Mouse (Mus musculus) thymus, adult 2 months (tissue): ENCODE results near the gene Flywch2. TPM values are rescaled to one million over a fixed set of nuclear protein-coding genes. Genes with fewer than 3 reads are reported as not detected.

ENCODE experiments used
- DNase-seq: peaks from one replicate; pipeline ENCODE4 v3.0.0; 2021
- H3K27ac ChIP-seq: fragments of 200-500 bp; 2 replicates; pipeline ENCODE4 v1.5.1; 2012; ENCODE audit warnings: low read length, control low read depth; ENCODE audit not compliant: control insufficient read depth, insufficient read depth
- H3K27me3 ChIP-seq: fragments of 200-500 bp; 2 replicates; pipeline ENCODE4 v1.6.1; 2012; ENCODE audit warnings: mild to moderate bottlenecking, low read length, moderate library complexity, mixed read lengths; ENCODE audit not compliant: control insufficient read depth, insufficient read depth
- H3K36me3 ChIP-seq: fragments of 200-500 bp; 2 replicates; pipeline ENCODE4 v1.6.1; 2012; ENCODE audit warnings: mild to moderate bottlenecking, low read length, moderate library complexity; ENCODE audit not compliant: control insufficient read depth, insufficient read depth
- H3K4me1 ChIP-seq: fragments of 200-500 bp; replicated peaks from 2 replicates; pipeline ENCODE4 v1.6.1; 2012; ENCODE audit warnings: low read length; ENCODE audit not compliant: control insufficient read depth, insufficient read depth
- H3K4me3 ChIP-seq: fragments of 200-500 bp; 2 replicates; pipeline ENCODE4 v1.5.1; 2012; ENCODE audit warnings: mild to moderate bottlenecking, low read length, control low read depth, moderate library complexity; ENCODE audit not compliant: control insufficient read depth, insufficient read depth
- CTCF ChIP-seq: fragments of 200-500 bp; IDR thresholded peaks from 2 replicates; pipeline ENCODE4 v1.5.1; 2012; ENCODE audit warnings: mild to moderate bottlenecking, control low read depth, low read length, moderate library complexity, borderline replicate concordance; ENCODE audit not compliant: control insufficient read depth, poor library complexity, insufficient read depth; ENCODE audit errors: extremely low read depth
- POLR2A ChIP-seq: fragments of 200-500 bp; IDR thresholded peaks from 2 replicates; pipeline ENCODE4 v1.6.1; 2012; ENCODE audit warnings: mild to moderate bottlenecking, low read length, control low read depth, moderate library complexity; ENCODE audit not compliant: control insufficient read depth, poor library complexity, insufficient read depth; ENCODE audit errors: extremely low read depth
- WGBS: fragments of 180-500 bp; shearing (Covaris S2); methylation state at CpG from one replicate; pipeline ENCODE4 v1.1.7; 2018; 5-methylcytosine and 5-hydroxymethylcytosine counted together
- polyA plus RNA-seq: library from polyadenylated mRNA; depleted of rRNA; stranded (reverse); fragments of >200 nt; gene quantifications from 2 replicates; pipeline ENCODE4 v1.2.3, GENCODE M21; 2012

Gene Flywch2
- polyA plus RNA-seq, 1 experiment, result 4.0 TPM

DNA sequence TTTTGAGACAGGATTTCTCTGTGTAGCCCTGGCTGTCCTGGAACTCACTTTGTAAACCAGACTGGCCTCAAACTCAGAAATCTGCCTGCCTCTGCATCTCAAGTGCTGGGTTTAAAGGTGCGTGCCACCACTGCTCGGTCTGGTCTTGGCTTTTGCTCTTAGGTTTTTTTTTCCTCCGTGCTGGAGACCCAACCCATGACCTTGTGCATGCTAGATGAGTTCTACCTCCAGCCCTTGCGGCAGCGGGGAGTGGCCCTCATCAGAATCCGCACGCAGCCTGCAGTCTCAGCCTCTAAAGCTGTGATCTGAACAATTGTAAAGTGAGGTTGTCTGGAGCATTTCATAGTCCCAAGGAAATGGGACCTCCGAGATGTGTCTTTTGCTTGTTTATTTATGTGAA, 9.4 kb upstream of the Flywch2 start:
- H3K36me3 ChIP-seq, result no peaks in the 10 kb centered on the region
- 98% methylated on average over 8 of the region's 8 CpGs for WGBS
- H3K4me1 ChIP-seq, result peaks cover 11% of the 10 kb centered on the region
- no peak overlapping the region for H3K4me3 ChIP-seq
- DNase-seq, result no peak
- no peaks in the 10 kb centered on the region for H3K27me3 ChIP-seq
- TF ChIP-seq POLR2A, result no peak
- TF ChIP-seq CTCF, result no peak
- H3K27ac ChIP-seq, result no peak overlapping the region

GRCm38 (mm10) chr17:23791079-23791357, 5.1 kb upstream of the Flywch2 start:
- peak; percentile 29 for DNase-seq
- Histone ChIP-seq H3K4me3 (peak overlapping the region; percentile 83), H3K36me3 (no peaks in the 10 kb centered on the region), H3K27me3 (no peaks in the 10 kb centered on the region), H3K4me1 (peaks cover 13% of the 10 kb centered on the region), H3K27ac (no peak overlapping the region)
- TF ChIP-seq POLR2A (no peak), CTCF (no peak)
- WGBS, result 2% methylated on average over 2 of the region's 2 CpGs

- Histone ChIP-seq H3K27ac (no peak within 1 kb of the TSS), H3K4me1 (peaks cover 18% of the 10 kb centered on the region), H3K36me3 (no peaks in the 10 kb centered on the region), H3K4me3 (peak within 1 kb of the TSS; percentile 83), H3K27me3 (no peaks in the 10 kb centered on the region)
- peak; percentile 50 for DNase-seq
- no peak for TF ChIP-seq CTCF
- TF ChIP-seq POLR2A, result peak; percentile 76
- WGBS, result 3% methylated on average over 29 of the region's 29 CpGs
Observed at GRCm38 (mm10) chr17:23790269-23791078, 4.6 kb upstream of the Flywch2 start, which contains the start of gene Srrm2. Srrm2 (plus strand) TSS chr17:23790532.

- Histone ChIP-seq H3K27me3 (no peaks in the 10 kb centered on the region), H3K36me3 (no peaks in the 10 kb centered on the region), H3K27ac (no peak overlapping the region), H3K4me1 (peaks cover 21% of the 10 kb centered on the region), H3K4me3 (no peak overlapping the region)
- WGBS, result 42% methylated on average over 8 of the region's 8 CpGs
- no peak for DNase-seq
- no peak for TF ChIP-seq CTCF
- no peak for TF ChIP-seq POLR2A
Observed at GRCm38 (mm10) chr17:23789749-23790268, 3.9 kb upstream of the Flywch2 start.

- H3K27ac ChIP-seq, result no peak overlapping the region
- WGBS, result 94% methylated on average over 4 of the region's 4 CpGs
- H3K4me1 ChIP-seq, result peaks cover 21% of the 10 kb centered on the region
- H3K36me3 ChIP-seq, result no peaks in the 10 kb centered on the region
- H3K4me3 ChIP-seq, result no peak overlapping the region
- DNase-seq, result no peak
- TF ChIP-seq POLR2A (no peak), CTCF (no peak)
- H3K27me3 ChIP-seq, result no peaks in the 10 kb centered on the region
Observed at GRCm38 (mm10) chr17:23788973-23789372, 3.1 kb upstream of the Flywch2 start.

DNA sequence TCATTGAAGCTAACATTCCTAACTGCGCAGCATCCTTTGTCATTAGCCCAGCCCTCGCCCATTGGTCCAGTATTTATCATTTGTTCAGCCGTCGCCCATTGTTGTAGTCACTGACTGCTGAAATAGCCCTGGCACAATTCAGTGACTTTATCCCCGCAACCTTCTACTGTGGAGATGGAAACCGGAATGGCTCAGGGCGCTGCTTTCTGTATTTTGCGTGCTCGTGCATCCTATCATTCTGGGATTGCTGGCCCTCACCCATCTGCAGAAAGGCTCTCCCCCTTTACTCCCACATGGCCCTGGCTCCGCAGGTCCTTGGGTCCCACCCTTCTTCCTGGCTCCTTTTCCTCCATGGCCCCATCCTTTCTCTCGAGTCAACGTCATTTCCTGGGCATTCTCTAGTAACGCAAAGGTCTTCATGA, 640 bp upstream of the Flywch2 start:
- WGBS, result 71% methylated on average over 13 of the region's 13 CpGs
- H3K27ac ChIP-seq, result no peak overlapping the region
- no peaks in the 10 kb centered on the region for H3K27me3 ChIP-seq
- TF ChIP-seq CTCF (no peak), POLR2A (no peak)
- peaks cover 19% of the 10 kb centered on the region for H3K4me1 ChIP-seq
- no peaks in the 10 kb centered on the region for H3K36me3 ChIP-seq
- no peak for DNase-seq
- H3K4me3 ChIP-seq, result no peak overlapping the region
